Mouse (Mus musculus): ENCODE results near the gene Larp6. TPM values are rescaled to one million over a fixed set of nuclear protein-coding genes. Genes with fewer than 3 reads are reported as not detected.

The Larp6 gene
- polyA plus RNA-seq, 1 experiment from 2014 or later = 1.5 TPM

- H3K27ac ChIP-seq = no peak overlapping the region
- H3K27me3 ChIP-seq (ENCODE audit: insufficient read depth, poor library complexity, severe bottlenecking) = 0 out of 2 replicates have a peak, but pooled peaks cover 10% of the 10 kb centered on the region
- H3K4me3 ChIP-seq = no peak overlapping the region
- DNase-seq (ENCODE audit: low spot score) = no peak
- no peaks in the 10 kb centered on the region for H3K36me3 ChIP-seq
- no peaks in the 10 kb centered on the region for H3K4me1 ChIP-seq (replicated peaks)
- no peaks in the 10 kb centered on the region for H3K9me3 ChIP-seq
- WGBS = 90% methylated on average over 2 of the region's 2 CpGs
Measured at GRCm38 (mm10) chr9:60749105-60749504, 36.3 kb downstream of the Larp6 start.

DNA sequence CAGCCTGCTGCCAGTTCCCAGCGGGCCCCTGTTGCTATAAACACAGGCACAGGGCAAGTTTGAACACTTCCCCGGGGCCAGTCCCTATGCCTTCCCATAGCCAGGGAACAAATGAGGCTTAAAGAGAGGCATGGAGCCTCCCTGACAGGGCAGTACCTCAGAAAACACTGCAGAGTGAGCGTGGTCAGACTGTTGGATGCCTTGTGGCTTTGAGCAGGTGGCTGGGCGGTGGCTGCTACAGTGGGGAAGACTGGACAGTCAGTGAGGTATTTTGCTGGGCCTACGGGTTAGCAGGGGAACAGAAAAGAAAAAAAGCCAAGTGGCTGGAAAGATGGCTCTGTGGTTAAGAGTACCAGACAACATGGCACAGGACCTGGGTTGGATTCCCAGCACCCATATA is 38.3 kb downstream of the Larp6 start:
- Histone ChIP-seq H3K36me3 (no peaks in the 10 kb centered on the region), H3K27me3 (ENCODE audit: insufficient read depth, poor library complexity, severe bottlenecking) (no peaks in the 10 kb centered on the region), H3K4me3 (no peak overlapping the region), H3K4me1 (replicated peaks) (no peaks in the 10 kb centered on the region), H3K9me3 (no peaks in the 10 kb centered on the region), H3K27ac (no peak overlapping the region)
- 90% methylated on average over 5 of the region's 5 CpGs for WGBS
- no peak for DNase-seq (ENCODE audit: low spot score)

- DNase-seq (ENCODE audit: low spot score) = no peak
- Histone ChIP-seq H3K4me3 (no peak overlapping the region), H3K27me3 (ENCODE audit: insufficient read depth, poor library complexity, severe bottlenecking) (no peaks in the 10 kb centered on the region), H3K27ac (no peak overlapping the region), H3K4me1 (replicated peaks) (no peaks in the 10 kb centered on the region), H3K9me3 (no peaks in the 10 kb centered on the region), H3K36me3 (no peaks in the 10 kb centered on the region)
- WGBS = 77% methylated on average over 6 of the region's 6 CpGs
Measured at GRCm38 (mm10) chr9:60751971-60752370, 39.2 kb downstream of the Larp6 start.

DNA sequence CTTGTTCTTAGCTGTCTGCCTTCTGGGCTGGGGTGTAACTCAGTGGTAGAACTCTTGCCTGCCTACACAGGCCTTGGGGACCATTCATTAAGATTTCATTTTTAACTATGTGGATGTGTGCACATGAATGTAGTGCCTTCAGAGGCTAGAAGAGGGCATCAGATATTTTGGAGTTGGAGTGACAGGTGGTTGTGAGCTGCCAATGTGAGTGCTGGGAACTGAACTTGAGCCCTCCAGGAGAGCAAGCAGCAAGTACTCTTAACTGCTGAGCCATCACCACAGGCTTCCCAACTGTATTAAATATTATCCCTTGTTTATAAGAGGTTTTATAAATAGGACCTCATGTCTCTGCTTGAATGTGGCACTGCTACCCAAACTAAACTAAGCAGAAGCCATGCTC is 39.8 kb downstream of the Larp6 start:
- H3K9me3 ChIP-seq = no peaks in the 10 kb centered on the region
- H3K4me3 ChIP-seq = no peak overlapping the region
- H3K36me3 ChIP-seq = no peaks in the 10 kb centered on the region
- no peak for DNase-seq (ENCODE audit: low spot score)
- no peak overlapping the region for H3K27ac ChIP-seq
- H3K4me1 ChIP-seq (replicated peaks) = peaks cover 4% of the 10 kb centered on the region; the same call in 1 of the 2 replicates
- no peaks in the 10 kb centered on the region for H3K27me3 ChIP-seq (ENCODE audit: insufficient read depth, poor library complexity, severe bottlenecking)

GRCm38 (mm10) chr9:60756258-60756657 is 43.5 kb downstream of the Larp6 start:
- no peaks in the 10 kb centered on the region for H3K27me3 ChIP-seq (ENCODE audit: insufficient read depth, poor library complexity, severe bottlenecking)
- peak; percentile 63 for DNase-seq (ENCODE audit: low spot score)
- peaks cover 13% of the 10 kb centered on the region for H3K4me1 ChIP-seq (replicated peaks)
- no peak overlapping the region for H3K4me3 ChIP-seq
- 0 out of 2 replicates have a peak, but pooled peaks cover 5% of the 10 kb centered on the region for H3K9me3 ChIP-seq
- H3K36me3 ChIP-seq = no peaks in the 10 kb centered on the region
- WGBS = 38% methylated on average over 6 of the region's 6 CpGs
- no peak overlapping the region for H3K27ac ChIP-seq

DNA sequence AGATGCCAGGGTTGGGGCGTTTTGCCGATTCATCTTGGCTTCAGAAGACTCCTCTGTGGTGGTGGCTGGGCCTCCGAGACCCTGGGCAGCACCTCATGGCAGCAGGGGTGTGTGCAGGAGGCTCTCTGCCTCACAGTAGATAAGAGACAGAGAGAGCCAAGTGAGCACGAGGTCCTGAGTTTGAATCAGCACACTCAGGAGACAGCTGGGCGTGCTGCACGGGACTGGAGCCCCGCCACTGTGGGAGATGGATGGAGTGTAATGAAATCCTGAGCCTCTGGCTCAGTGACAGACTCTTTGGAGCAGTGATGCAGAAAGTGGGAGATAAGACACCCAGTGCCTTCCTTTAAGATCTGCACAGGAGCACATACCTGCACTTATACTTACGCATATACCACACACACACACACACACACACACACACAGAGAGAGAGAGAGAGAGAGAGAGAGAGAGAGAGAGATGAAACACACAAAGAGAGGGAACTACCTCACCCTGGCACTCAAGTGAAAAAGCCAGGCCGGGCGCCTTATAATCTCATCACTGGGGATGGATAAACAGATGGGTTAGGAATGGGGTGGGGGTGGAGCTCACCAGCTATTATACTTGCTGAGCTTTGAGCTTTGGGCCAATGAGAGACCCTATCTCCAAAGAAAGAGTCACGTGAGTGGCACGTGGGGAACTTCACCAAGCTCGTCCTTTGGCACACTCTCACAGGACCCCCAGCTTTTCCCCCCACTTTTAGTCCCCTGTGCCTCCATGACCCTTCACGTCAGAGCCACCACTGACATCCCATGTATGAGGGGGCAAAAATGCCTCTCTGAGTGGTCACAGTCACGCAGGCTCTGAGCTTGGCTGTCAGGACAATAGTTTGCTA is 44.3 kb downstream of the Larp6 start:
- peak overlapping the region; percentile 60; the same call in 1 of the 2 replicates for H3K27ac ChIP-seq
- H3K36me3 ChIP-seq = no peaks in the 10 kb centered on the region
- peaks cover 13% of the 10 kb centered on the region for H3K4me1 ChIP-seq (replicated peaks)
- no peak overlapping the region for H3K4me3 ChIP-seq
- WGBS = 83% methylated on average over 15 of the region's 15 CpGs
- DNase-seq (ENCODE audit: low spot score) = no peak
- H3K9me3 ChIP-seq = 0 out of 2 replicates have a peak, but pooled peaks cover 5% of the 10 kb centered on the region
- no peaks in the 10 kb centered on the region for H3K27me3 ChIP-seq (ENCODE audit: insufficient read depth, poor library complexity, severe bottlenecking)

GRCm38 (mm10) chr9:60757817-60758216 is 45.0 kb downstream of the Larp6 start:
- 0 out of 2 replicates have a peak, but pooled peaks cover 5% of the 10 kb centered on the region for H3K9me3 ChIP-seq
- peak; percentile 39 for DNase-seq (ENCODE audit: low spot score)
- H3K4me3 ChIP-seq = no peak overlapping the region
- 46% methylated on average over 5 of the region's 5 CpGs for WGBS
- peaks cover 13% of the 10 kb centered on the region for H3K4me1 ChIP-seq (replicated peaks)
- no peaks in the 10 kb centered on the region for H3K27me3 ChIP-seq (ENCODE audit: insufficient read depth, poor library complexity, severe bottlenecking)
- peak overlapping the region; percentile 60; the same call in 1 of the 2 replicates for H3K27ac ChIP-seq
- no peaks in the 10 kb centered on the region for H3K36me3 ChIP-seq

GRCm38 (mm10) chr9:60759436-60760007 is 46.7 kb downstream of the Larp6 start:
- no peaks in the 10 kb centered on the region for H3K27me3 ChIP-seq (ENCODE audit: insufficient read depth, poor library complexity, severe bottlenecking)
- H3K36me3 ChIP-seq = no peaks in the 10 kb centered on the region
- peaks cover 13% of the 10 kb centered on the region for H3K4me1 ChIP-seq (replicated peaks)
- H3K27ac ChIP-seq = peak overlapping the region; percentile 18; the same call in 1 of the 2 replicates
- DNase-seq (ENCODE audit: low spot score) = no peak
- 70% methylated on average over 10 of the region's 10 CpGs for WGBS
- no peak overlapping the region for H3K4me3 ChIP-seq
- H3K9me3 ChIP-seq = 0 out of 2 replicates have a peak, but pooled peaks cover 5% of the 10 kb centered on the region

GRCm38 (mm10) chr9:60765181-60765580 is 52.4 kb downstream of the Larp6 start:
- Histone ChIP-seq H3K27ac (0 out of 2 replicates have a peak overlapping the region, but pooled peaks have one; percentile 1), H3K4me3 (no peak overlapping the region), H3K27me3 (ENCODE audit: insufficient read depth, poor library complexity, severe bottlenecking) (no peaks in the 10 kb centered on the region), H3K36me3 (no peaks in the 10 kb centered on the region), H3K4me1 (replicated peaks) (peaks cover 31% of the 10 kb centered on the region), H3K9me3 (0 out of 2 replicates have a peak, but pooled peaks cover 5% of the 10 kb centered on the region)
- no peak for DNase-seq (ENCODE audit: low spot score)
- 30% methylated on average over 2 of the region's 2 CpGs for WGBS

DNA sequence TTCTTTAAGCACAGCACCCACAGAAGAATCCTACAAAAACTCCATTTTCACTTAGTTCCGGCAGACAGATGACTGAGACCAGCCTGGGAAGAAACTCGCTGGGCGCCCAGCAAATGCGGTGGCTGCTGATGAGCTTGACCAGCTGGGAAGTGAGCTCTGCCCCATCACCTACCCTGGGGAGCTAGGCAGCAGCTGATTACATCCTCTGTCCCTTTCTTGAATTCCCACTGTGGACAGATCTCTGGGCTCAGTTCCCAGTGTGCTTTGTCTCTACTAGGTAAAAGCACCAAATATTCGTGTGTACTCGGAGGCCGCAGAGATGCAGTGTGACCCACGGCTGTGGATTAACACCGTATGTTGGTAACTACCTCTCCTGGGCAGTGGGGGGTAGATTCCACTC is 55.6 kb downstream of the Larp6 start:
- Histone ChIP-seq H3K4me3 (no peak overlapping the region), H3K27ac (peak overlapping the region; percentile 29; the same call in 1 of the 2 replicates), H3K9me3 (peaks cover 5% of the 10 kb centered on the region; the same call in 1 of the 2 replicates), H3K36me3 (no peaks in the 10 kb centered on the region), H3K4me1 (replicated peaks) (peaks cover 31% of the 10 kb centered on the region), H3K27me3 (ENCODE audit: insufficient read depth, poor library complexity, severe bottlenecking) (no peaks in the 10 kb centered on the region)
- DNase-seq (ENCODE audit: low spot score) = no peak
- 78% methylated on average over 9 of the region's 9 CpGs for WGBS

DNA sequence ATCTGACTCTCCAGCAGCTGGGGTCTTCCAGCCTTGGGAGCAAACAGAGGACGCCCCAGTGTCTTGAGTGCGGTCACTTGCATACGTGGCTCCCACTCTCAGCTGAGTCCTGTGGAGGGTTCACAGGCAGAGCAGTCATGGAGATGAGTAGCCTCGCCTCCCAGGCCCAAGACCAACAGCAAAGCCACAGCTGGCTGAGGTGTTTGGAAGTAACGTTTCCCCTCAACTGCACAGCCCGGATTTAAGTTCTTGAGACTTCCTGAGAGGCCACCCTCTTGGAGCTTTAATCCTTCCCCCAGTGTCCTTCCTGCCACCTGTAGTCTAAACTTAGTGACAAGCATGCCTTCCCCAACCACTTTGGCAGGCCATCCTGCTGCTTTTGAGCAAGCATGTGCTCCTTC is 56.9 kb downstream of the Larp6 start:
- Histone ChIP-seq H3K27ac (no peak overlapping the region; the same call in 1 of the 2 replicates), H3K4me1 (replicated peaks) (peaks cover 29% of the 10 kb centered on the region), H3K36me3 (no peaks in the 10 kb centered on the region), H3K4me3 (no peak overlapping the region), H3K27me3 (ENCODE audit: insufficient read depth, poor library complexity, severe bottlenecking) (no peaks in the 10 kb centered on the region), H3K9me3 (peaks cover 5% of the 10 kb centered on the region; the same call in 1 of the 2 replicates)
- 77% methylated on average over 6 of the region's 6 CpGs for WGBS
- DNase-seq (ENCODE audit: low spot score) = no peak

DNA sequence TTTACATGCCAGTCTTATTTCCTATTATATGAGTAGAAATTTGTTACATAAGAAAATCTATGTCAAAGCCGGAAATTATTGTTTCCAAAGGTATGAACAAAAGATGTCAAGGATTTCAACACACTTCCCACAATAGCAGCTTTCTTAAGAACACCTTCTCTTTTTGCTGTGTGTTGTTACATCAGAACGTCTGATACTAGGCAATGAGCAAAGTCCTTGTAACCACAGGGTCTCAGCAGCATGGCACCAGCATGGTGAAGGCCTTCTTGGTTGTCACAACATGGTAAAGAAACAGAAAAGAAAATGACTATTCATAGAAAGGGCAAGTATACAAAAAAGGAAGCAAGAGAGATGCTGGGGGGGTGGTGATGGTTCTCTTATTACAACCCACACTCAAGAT is 60.9 kb downstream of the Larp6 start:
- Histone ChIP-seq H3K27me3 (ENCODE audit: insufficient read depth, poor library complexity, severe bottlenecking) (no peaks in the 10 kb centered on the region), H3K4me1 (replicated peaks) (peaks cover 11% of the 10 kb centered on the region), H3K4me3 (no peak overlapping the region), H3K27ac (no peak overlapping the region), H3K36me3 (no peaks in the 10 kb centered on the region), H3K9me3 (peaks cover 5% of the 10 kb centered on the region; the same call in 1 of the 2 replicates)
- no peak for DNase-seq (ENCODE audit: low spot score)
- 87% methylated on average over 2 of the region's 2 CpGs for WGBS

DNA sequence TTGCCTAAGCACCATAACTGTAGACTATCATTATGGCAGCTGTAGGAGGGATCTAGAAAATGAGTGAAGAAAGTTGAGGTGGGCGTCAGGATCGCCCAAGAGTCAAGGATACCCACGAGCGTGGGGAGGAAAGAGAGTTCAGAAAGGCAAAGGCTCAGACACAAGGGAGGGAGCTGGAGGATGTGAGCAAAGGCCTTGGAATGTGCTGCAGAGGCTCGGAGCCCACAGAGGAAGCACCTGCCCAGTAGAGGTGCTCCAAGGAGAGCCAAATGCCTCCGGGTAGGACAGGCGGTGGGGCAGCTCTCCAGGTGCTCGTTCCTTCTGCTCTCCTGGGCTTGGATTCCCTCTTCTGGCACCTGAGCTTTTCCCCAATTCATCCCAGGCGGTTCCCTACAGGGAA is 64.1 kb downstream of the Larp6 start:
- Histone ChIP-seq H3K4me3 (no peak overlapping the region), H3K9me3 (peaks cover 5% of the 10 kb centered on the region; the same call in 1 of the 2 replicates), H3K27ac (no peak overlapping the region), H3K27me3 (ENCODE audit: insufficient read depth, poor library complexity, severe bottlenecking) (no peaks in the 10 kb centered on the region), H3K4me1 (replicated peaks) (no peaks in the 10 kb centered on the region), H3K36me3 (no peaks in the 10 kb centered on the region)
- DNase-seq (ENCODE audit: low spot score) = no peak
- 88% methylated on average over 9 of the region's 9 CpGs for WGBS
